Mouse (Mus musculus) CH12.LX (cell line): ENCODE data around the gene Cd247.

ENCODE experiments used
- CTCF ChIP-seq, 2 experiments: IDR thresholded peaks in 1 of 2; conservative IDR thresholded peaks in 1 of 2; 2 replicates each; pipeline ENCODE4 v1.5.1; 2011 to 2012; ENCODE audit warnings: low read depth in 2 of 2, low read length in 2 of 2, improper control_type of control experiment in 1 of 2, inconsistent platforms in 1 of 2, mild to moderate bottlenecking in 1 of 2, moderate library complexity in 1 of 2
- MAFK ChIP-seq: IDR thresholded peaks from 2 replicates; pipeline ENCODE4 v1.6.1; 2011; ENCODE audit warnings: low read length, improper control_type of control experiment; ENCODE audit not compliant: insufficient replicate concordance
- MAX ChIP-seq: IDR thresholded peaks from 2 replicates; pipeline ENCODE4 v1.6.1; 2011; ENCODE audit warnings: low read length, improper control_type of control experiment
- RAD21 ChIP-seq: IDR thresholded peaks from 2 replicates; pipeline ENCODE4 v1.6.1; 2011; ENCODE audit warnings: low read depth, mild to moderate bottlenecking, low read length, improper control_type of control experiment, moderate library complexity

- TF ChIP-seq CTCF (conservative IDR thresholded peaks at IDR 0.05 in 1 of 2, IDR thresholded peaks at IDR 0.05 in 1 of 2; ENCODE audit: low read depth in 2 of 2, low read length in 2 of 2) (no peak), MAFK (no peak), MAX (no peak), RAD21 (no peak)
These were observed 22.2 kb downstream of the Cd247 start for GRCm38 (mm10) chr1:165810633-165811032.
